Comparison of ENCODE assay signal across 9 mouse cellular contexts in genomic region chr10:43518368-43518767, GRCm38 (mm10). TPM values are rescaled to one million over a fixed set of nuclear protein-coding genes. Genes with fewer than 3 reads are reported as not detected.
A peak's percentile ranks its signal among the peaks of the same experiment; 100 is the strongest.
DNase-seq lines count a peak whose midpoint lies in the region; ATAC-seq lines count a peak whose summit lies in the region.
"Had no signal": no experiment of that assay in that cellular context is flagged by ENCODE, and none has a peak within 500 bp of the region (broad histone marks: within the 10 kb centered on the region; RNA-seq: fewer than 3 reads in every experiment).

No protein-coding gene starts in this region.

- peak; percentile 16; the same call in 1 of the 2 replicates for ATAC-seq in embryonic facial prominence, embryonic 14.5 days (ENCODE audit: low read depth)
- ATAC-seq in megakaryocyte, adult 5-6 weeks (ENCODE audit: poor library complexity, severe bottlenecking): no peak

- 0 out of 2 replicates have a peak, but pooled peaks cover 7% of the 10 kb centered on the region for H3K4me1 ChIP-seq in embryonic facial prominence, embryonic 14.5 days (ENCODE audit: control insufficient read depth, insufficient read depth, low read length)
- peaks cover 5% of the 10 kb centered on the region; the same call in 1 of the 2 replicates for H3K4me1 ChIP-seq in embryonic facial prominence, embryonic 10.5 days

- H3K9ac ChIP-seq in embryonic facial prominence, embryonic 14.5 days (ENCODE audit: low read depth, low read length): no peak overlapping the region
- H3K9ac ChIP-seq: limb, embryonic 12.5 days had no signal

- no peak for DNase-seq in embryonic facial prominence, embryonic 14.5 days (ENCODE audit: low spot score)
- no peak for DNase-seq in embryonic facial prominence, embryonic 10.5 days (ENCODE audit: low spot score)
- DNase-seq in heart, postnatal 14 days: peak; percentile 30 to 39
- peak; percentile 73 to 91 for DNase-seq in kidney, postnatal 25 days
- DNase-seq in lung, postnatal 14 days: peak; percentile 45
- DNase-seq in natural killer cell, adult 2 months (ENCODE audit: low spot score in 2 of 2): no peak
- no peak for DNase-seq in left cerebral cortex, adult 11 months (ENCODE audit: low spot score)

- H3K27ac ChIP-seq in embryonic facial prominence, embryonic 14.5 days (replicated peaks; ENCODE audit: low read depth, low read length): no peak overlapping the region
- no peak overlapping the region for H3K27ac ChIP-seq in embryonic facial prominence, embryonic 10.5 days (replicated peaks)

- 64% methylated on average over 11 of the region's 13 CpGs for WGBS in embryonic facial prominence, embryonic 14.5 days
- 79% methylated on average over 13 of the region's 13 CpGs for WGBS in embryonic facial prominence, embryonic 10.5 days

- H3K27me3 ChIP-seq in embryonic facial prominence, embryonic 14.5 days (replicated peaks; ENCODE audit: control insufficient read depth, insufficient read depth, low read length): no peaks in the 10 kb centered on the region
- no peaks in the 10 kb centered on the region for H3K27me3 ChIP-seq in embryonic facial prominence, embryonic 10.5 days (replicated peaks; ENCODE audit: low read depth, poor library complexity, severe bottlenecking)
- H3K27me3 ChIP-seq: limb, embryonic 12.5 days had no signal

- H3K4me2 ChIP-seq in embryonic facial prominence, embryonic 14.5 days (ENCODE audit: low read depth, low read length): no peak overlapping the region
- H3K4me2 ChIP-seq: limb, embryonic 12.5 days had no signal

- H3K36me3 ChIP-seq in embryonic facial prominence, embryonic 14.5 days (ENCODE audit: control insufficient read depth, insufficient read depth, low read length): peaks cover 7% of the 10 kb centered on the region; the same call in 1 of the 2 replicates
- peaks cover 28% of the 10 kb centered on the region for H3K36me3 ChIP-seq in embryonic facial prominence, embryonic 10.5 days (replicated peaks)

- H3K4me3 ChIP-seq in embryonic facial prominence, embryonic 14.5 days (ENCODE audit: low read depth, low read length): no peak overlapping the region
- H3K4me3 ChIP-seq in embryonic facial prominence, embryonic 10.5 days: no peak overlapping the region
- H3K4me3 ChIP-seq: limb, embryonic 12.5 days had no signal

- intact Hi-C loops in heart, postnatal 14 days (cut with DNase I): no loop called here

- H3K9me3 ChIP-seq in embryonic facial prominence, embryonic 14.5 days (ENCODE audit: control insufficient read depth, low read length): no peaks in the 10 kb centered on the region
- no peaks in the 10 kb centered on the region for H3K9me3 ChIP-seq in embryonic facial prominence, embryonic 10.5 days
- H3K9me3 ChIP-seq: limb, embryonic 12.5 days had no signal

RNA-seq across cellular contexts. Expression of gene Gm9803, which starts 5.5 kb away (rescaled TPM):
- 13.2 and 20.4 TPM in 2 replicates for polyA plus RNA-seq in embryonic facial prominence, embryonic 14.5 days (2014; fragmentation: Nextera tagmentation; extraction: Ambion mirVana)
- 13.9 and 14.3 TPM in 2 replicates for polyA plus RNA-seq in embryonic facial prominence, embryonic 10.5 days (2016; fragmentation: Nextera tagmentation; extraction: Ambion mirVana)
- total RNA-seq in heart, postnatal 14 days (2021): 10 to 100 TPM in 1 of 2 experiments, 1 to 10 TPM in 1; 8.9 to 13.0 TPM
- 3.6 and 6.0 TPM in 2 replicates for total RNA-seq in megakaryocyte, adult 5-6 weeks (2015)
- total RNA-seq in megakaryocyte, adult 5-6 weeks (2017): 1.7 and 2.1 TPM in 2 replicates

RNA-seq across cellular contexts. Expression of gene 1700021F05Rik, which starts 22.4 kb away (rescaled TPM):
- 56.1 and 57.1 TPM in 2 replicates for polyA plus RNA-seq in embryonic facial prominence, embryonic 14.5 days (2014; fragmentation: Nextera tagmentation; extraction: Ambion mirVana)
- 60.1 and 66.2 TPM in 2 replicates for polyA plus RNA-seq in embryonic facial prominence, embryonic 10.5 days (2016; fragmentation: Nextera tagmentation; extraction: Ambion mirVana)
- 10 to 100 TPM; 97.0 to 98.4 TPM for total RNA-seq in heart, postnatal 14 days (2021)
- 23.9 and 24.9 TPM in 2 replicates for total RNA-seq in megakaryocyte, adult 5-6 weeks (2015)
- total RNA-seq in megakaryocyte, adult 5-6 weeks (2017): 44.7 and 57.8 TPM in 2 replicates

RNA-seq across cellular contexts. Expression of gene Bend3, which starts 39.7 kb away (rescaled TPM):
- 3.6 and 3.9 TPM in 2 replicates for polyA plus RNA-seq in embryonic facial prominence, embryonic 14.5 days (2014; fragmentation: Nextera tagmentation; extraction: Ambion mirVana)
- polyA plus RNA-seq in embryonic facial prominence, embryonic 10.5 days (2016; fragmentation: Nextera tagmentation; extraction: Ambion mirVana): 9.1 and 10.8 TPM in 2 replicates
- total RNA-seq in heart, postnatal 14 days (2021): 1 to 10 TPM; 5.8 to 6.1 TPM
- 1.5 and 2.4 TPM in 2 replicates for total RNA-seq in megakaryocyte, adult 5-6 weeks (2015)
- total RNA-seq in megakaryocyte, adult 5-6 weeks (2017): 0.84 and 1.1 TPM in 2 replicates

RNA-seq across cellular contexts. Expression of gene Cd24a, which starts 59.7 kb away (rescaled TPM):
- 194 and 214 TPM in 2 replicates for polyA plus RNA-seq in embryonic facial prominence, embryonic 14.5 days (2014; fragmentation: Nextera tagmentation; extraction: Ambion mirVana)
- 362 and 367 TPM in 2 replicates for polyA plus RNA-seq in embryonic facial prominence, embryonic 10.5 days (2016; fragmentation: Nextera tagmentation; extraction: Ambion mirVana)
- 10 to 100 TPM; 21.8 to 24.1 TPM for total RNA-seq in heart, postnatal 14 days (2021)
- 469 and 474 TPM in 2 replicates for total RNA-seq in megakaryocyte, adult 5-6 weeks (2015)
- 421 and 545 TPM in 2 replicates for total RNA-seq in megakaryocyte, adult 5-6 weeks (2017)

Comparison
In these comparisons a context has a peak if more than half of its experiments do, and no peak if none do; other contexts are left out.
1. DNase-seq: peak in heart, postnatal 14 days (2 of 2), kidney, postnatal 25 days (2 of 2) and lung, postnatal 14 days (single experiment); none in embryonic facial prominence, embryonic 14.5 days (single experiment), embryonic facial prominence, embryonic 10.5 days (single experiment), natural killer cell, adult 2 months (0 of 2) and left cerebral cortex, adult 11 months (single experiment).